Mouse (Mus musculus) limb, embryonic 12.5 days (tissue): ENCODE measurements around the gene Rpgrip1. TPM values are rescaled to one million over a fixed set of nuclear protein-coding genes. Genes with fewer than 3 reads are reported as not detected.

Experiments used
- ATAC-seq: fragments of 200-750 bp; cut with Nextera tagmentation; 2 replicates; pipeline ENCODE4 v1.8.0; 2017; ENCODE audit warnings: low read depth, moderate TSS enrichment; ENCODE audit not compliant: insufficient number of reproducible peaks, insufficient read depth, low FRiP score, low TSS enrichment
- H3K27ac ChIP-seq: fragments of 300-500 bp; sonication (generic); 2 replicates; pipeline ENCODE4 v1.5.1; 2016; ENCODE audit warnings: mild to moderate bottlenecking, moderate library complexity
- H3K27me3 ChIP-seq: fragments of 300-500 bp; sonication (generic); 2 replicates; pipeline ENCODE4 v1.6.1; 2016; ENCODE audit warnings: mild to moderate bottlenecking, moderate library complexity
- H3K36me3 ChIP-seq: fragments of 300-500 bp; sonication (generic); 2 replicates; pipeline ENCODE4 v1.6.1; 2016; ENCODE audit warnings: mild to moderate bottlenecking, moderate library complexity
- H3K4me1 ChIP-seq: fragments of 300-500 bp; sonication (generic); replicated peaks from 2 replicates; pipeline ENCODE4 v1.6.1; 2016
- H3K4me2 ChIP-seq: fragments of 300-500 bp; sonication (generic); 2 replicates; pipeline ENCODE4 v1.6.1; 2016; ENCODE audit warnings: mild to moderate bottlenecking, moderate library complexity
- H3K4me3 ChIP-seq: fragments of 300-500 bp; sonication (generic); replicated peaks from 2 replicates; pipeline ENCODE4 v1.5.1; 2016; ENCODE audit warnings: mild to moderate bottlenecking
- H3K9ac ChIP-seq: fragments of 300-500 bp; sonication (generic); replicated peaks from 2 replicates; pipeline ENCODE4 v1.6.1; 2016; ENCODE audit warnings: mild to moderate bottlenecking, moderate library complexity
- H3K9me3 ChIP-seq: fragments of 300-500 bp; sonication (generic); 2 replicates; pipeline ENCODE4 v1.6.1; 2016; ENCODE audit warnings: mild to moderate bottlenecking, moderate library complexity
- WGBS: fragments of 180-500 bp; shearing (Covaris S2); methylation state at CpG from one replicate; pipeline ENCODE4 v1.1.7; 2016; 5-methylcytosine and 5-hydroxymethylcytosine counted together
- polyA plus RNA-seq: library from polyadenylated mRNA; unstranded; fragments of >200 nt; fragmentation: Nextera tagmentation; extraction: Ambion mirVana; gene quantifications from 2 replicates; pipeline ENCODE4 v1.2.1, GENCODE M21; 2016

Rpgrip1 gene
- polyA plus RNA-seq, 1 experiment from 2014 or later = 84.1 TPM

- no peaks in the 10 kb centered on the region for H3K9me3 ChIP-seq
- 69% methylated on average over 3 of the region's 3 CpGs for WGBS
- peaks cover 1% of the 10 kb centered on the region; the same call in 1 of the 2 replicates for H3K36me3 ChIP-seq
- H3K9ac ChIP-seq = no peak overlapping the region
- H3K4me1 ChIP-seq = no peaks in the 10 kb centered on the region
- H3K4me2 ChIP-seq = no peak overlapping the region
- H3K27ac ChIP-seq = no peak overlapping the region
- no peak for ATAC-seq
- no peaks in the 10 kb centered on the region for H3K27me3 ChIP-seq
- no peak overlapping the region for H3K4me3 ChIP-seq
These were observed 42.1 kb downstream of the Rpgrip1 start for GRCm38 (mm10) chr14:52152613-52153012.

- Histone ChIP-seq H3K9ac (no peak overlapping the region), H3K36me3 (peaks cover 25% of the 10 kb centered on the region), H3K4me3 (no peak overlapping the region), H3K4me2 (no peak overlapping the region), H3K27ac (no peak overlapping the region), H3K9me3 (no peaks in the 10 kb centered on the region), H3K4me1 (no peaks in the 10 kb centered on the region), H3K27me3 (no peaks in the 10 kb centered on the region)
- 71% methylated on average over 2 of the region's 2 CpGs for WGBS
- peak; percentile 17; the same call in 1 of the 2 replicates for ATAC-seq
These were observed 44.5 kb downstream of the Rpgrip1 start for GRCm38 (mm10) chr14:52155008-52155407.

- 82% methylated on average over 6 of the region's 6 CpGs for WGBS
- H3K4me1 ChIP-seq = no peaks in the 10 kb centered on the region
- H3K9me3 ChIP-seq = no peaks in the 10 kb centered on the region
- no peak overlapping the region for H3K9ac ChIP-seq
- peaks cover 81% of the 10 kb centered on the region for H3K36me3 ChIP-seq
- no peak overlapping the region for H3K4me3 ChIP-seq
- no peak for ATAC-seq
- H3K27ac ChIP-seq = no peak overlapping the region
- no peak overlapping the region for H3K4me2 ChIP-seq
- no peaks in the 10 kb centered on the region for H3K27me3 ChIP-seq
These were observed 50.4 kb downstream of the Rpgrip1 start for GRCm38 (mm10) chr14:52160911-52161310.

- 95% methylated on average over 2 of the region's 2 CpGs for WGBS
These were observed 56.1 kb downstream of the Rpgrip1 start for GRCm38 (mm10) chr14:52166571-52166970.

GRCm38 (mm10) chr14:52188788-52189187 is 78.3 kb downstream of the Rpgrip1 start:
- peaks cover 16% of the 10 kb centered on the region; the same call in 1 of the 2 replicates for H3K36me3 ChIP-seq

More at GRCm38 (mm10) chr14:52166571-52166970, 56.1 kb downstream of the Rpgrip1 start:
- H3K9ac ChIP-seq = no peak overlapping the region
- no peak overlapping the region for H3K4me2 ChIP-seq
- peaks cover 90% of the 10 kb centered on the region for H3K36me3 ChIP-seq
- ATAC-seq = no peak
- no peak overlapping the region for H3K4me3 ChIP-seq
- H3K4me1 ChIP-seq = no peaks in the 10 kb centered on the region
- no peaks in the 10 kb centered on the region for H3K9me3 ChIP-seq
- H3K27ac ChIP-seq = no peak overlapping the region
- H3K27me3 ChIP-seq = no peaks in the 10 kb centered on the region

GRCm38 (mm10) chr14:52189519-52189918 is 79.0 kb downstream of the Rpgrip1 start:
- WGBS = 93% methylated on average over 2 of the region's 2 CpGs
- H3K4me3 ChIP-seq = no peak overlapping the region
- no peaks in the 10 kb centered on the region for H3K9me3 ChIP-seq
- H3K4me1 ChIP-seq = no peaks in the 10 kb centered on the region
- H3K27me3 ChIP-seq = no peaks in the 10 kb centered on the region
- ATAC-seq = no peak
- no peak overlapping the region for H3K9ac ChIP-seq
- H3K4me2 ChIP-seq = no peak overlapping the region
- H3K36me3 ChIP-seq = peaks cover 17% of the 10 kb centered on the region; the same call in 1 of the 2 replicates
- H3K27ac ChIP-seq = no peak overlapping the region

More at GRCm38 (mm10) chr14:52188788-52189187, 78.3 kb downstream of the Rpgrip1 start:
- no peak overlapping the region for H3K4me2 ChIP-seq
- H3K9me3 ChIP-seq = no peaks in the 10 kb centered on the region
- no peak overlapping the region for H3K9ac ChIP-seq
- no peaks in the 10 kb centered on the region for H3K27me3 ChIP-seq
- no peak overlapping the region for H3K27ac ChIP-seq
- WGBS = 84% methylated on average over 1 of the region's 1 CpGs
- ATAC-seq = no peak
- no peak overlapping the region for H3K4me3 ChIP-seq
- no peaks in the 10 kb centered on the region for H3K4me1 ChIP-seq

- Histone ChIP-seq H3K27me3 (no peaks in the 10 kb centered on the region), H3K27ac (no peak overlapping the region), H3K36me3 (peaks cover 17% of the 10 kb centered on the region; the same call in 1 of the 2 replicates), H3K9ac (no peak overlapping the region), H3K4me1 (peaks cover 4% of the 10 kb centered on the region; the same call in 1 of the 2 replicates), H3K4me3 (no peak overlapping the region), H3K9me3 (no peaks in the 10 kb centered on the region), H3K4me2 (no peak overlapping the region)
- no peak for ATAC-seq
These were observed 80.3 kb downstream of the Rpgrip1 start for GRCm38 (mm10) chr14:52190740-52191359.

GRCm38 (mm10) chr14:52195691-52196090 is 85.2 kb downstream of the Rpgrip1 start:
- 15% methylated on average over 3 of the region's 3 CpGs for WGBS
- no peaks in the 10 kb centered on the region for H3K27me3 ChIP-seq
- peak overlapping the region; percentile 99 for H3K4me3 ChIP-seq
- no peak overlapping the region for H3K27ac ChIP-seq
- no peak overlapping the region for H3K9ac ChIP-seq
- peaks cover 13% of the 10 kb centered on the region for H3K4me1 ChIP-seq
- ATAC-seq = no peak
- peaks cover 43% of the 10 kb centered on the region for H3K36me3 ChIP-seq
- peak overlapping the region; percentile 64 for H3K4me2 ChIP-seq
- no peaks in the 10 kb centered on the region for H3K9me3 ChIP-seq

- H3K4me1 ChIP-seq = peaks cover 13% of the 10 kb centered on the region
- peak overlapping the region; percentile 64 for H3K4me2 ChIP-seq
- peaks cover 49% of the 10 kb centered on the region for H3K36me3 ChIP-seq
- 1% methylated on average over 58 of the region's 59 CpGs for WGBS
- H3K27ac ChIP-seq = peak overlapping the region; percentile 97
- no peaks in the 10 kb centered on the region for H3K9me3 ChIP-seq
- no peaks in the 10 kb centered on the region for H3K27me3 ChIP-seq
- peak overlapping the region; percentile 99 for H3K9ac ChIP-seq
- ATAC-seq = 0 out of 2 replicates have a peak, but pooled peaks have one; percentile 27
- peak overlapping the region; percentile 99 for H3K4me3 ChIP-seq
These were observed 86.0 kb downstream of the Rpgrip1 start for GRCm38 (mm10) chr14:52196230-52197155.

- H3K9me3 ChIP-seq = no peaks in the 10 kb centered on the region
- H3K4me3 ChIP-seq = peak within 1 kb of the TSS; percentile 99
- H3K9ac ChIP-seq = peak within 1 kb of the TSS; percentile 99
- H3K27ac ChIP-seq = peak within 1 kb of the TSS; percentile 97
- peaks cover 52% of the 10 kb centered on the region for H3K36me3 ChIP-seq
- H3K4me1 ChIP-seq = peaks cover 13% of the 10 kb centered on the region
- ATAC-seq = peak; percentile 91
- WGBS = under 1% methylated on average over 59 of the region's 59 CpGs
- H3K4me2 ChIP-seq = peak within 1 kb of the TSS; percentile 64
- H3K27me3 ChIP-seq = no peaks in the 10 kb centered on the region
These were observed 86.8 kb downstream of the Rpgrip1 start, which contains the start of gene Supt16 for GRCm38 (mm10) chr14:52197156-52197878. Supt16 (minus strand) TSS chr14:52197416.
